Mouse (Mus musculus) MEL-GATA-1-ER (cell line): Measurements from ENCODE around the gene Pla1a.

ENCODE experiments used
- DNase-seq: peaks from one replicate; pipeline ENCODE4 v3.0.0-alpha.2; 2012; ENCODE audit warnings: low read depth; ENCODE audit errors: extremely low read depth

Gene Pla1a

DNA sequence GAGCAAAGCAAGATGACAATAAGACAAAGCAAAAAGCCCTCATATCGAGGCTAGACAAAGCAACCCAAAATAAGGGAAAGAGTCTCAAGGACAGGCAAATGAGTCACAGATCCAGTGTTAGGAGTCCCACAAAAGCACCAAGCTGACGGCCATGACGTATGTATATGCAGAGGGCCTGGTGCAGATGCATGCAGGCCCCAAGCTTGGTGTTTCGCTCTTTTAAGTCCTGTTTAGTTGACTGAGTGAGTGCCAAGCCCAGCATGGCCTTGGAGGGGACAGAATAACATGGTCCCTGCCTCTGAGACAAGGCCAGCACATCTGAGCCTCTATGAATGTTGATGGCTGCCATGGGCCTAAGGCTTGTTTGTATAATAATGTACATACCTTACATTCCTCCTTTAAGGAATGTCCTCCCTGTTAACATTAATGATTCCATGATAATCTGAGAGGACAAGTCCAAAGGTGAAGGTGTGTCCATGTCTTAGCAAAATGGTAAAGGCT lies 1.4 kb upstream of the Pla1a start:
- DNase-seq, result no peak

DNA sequence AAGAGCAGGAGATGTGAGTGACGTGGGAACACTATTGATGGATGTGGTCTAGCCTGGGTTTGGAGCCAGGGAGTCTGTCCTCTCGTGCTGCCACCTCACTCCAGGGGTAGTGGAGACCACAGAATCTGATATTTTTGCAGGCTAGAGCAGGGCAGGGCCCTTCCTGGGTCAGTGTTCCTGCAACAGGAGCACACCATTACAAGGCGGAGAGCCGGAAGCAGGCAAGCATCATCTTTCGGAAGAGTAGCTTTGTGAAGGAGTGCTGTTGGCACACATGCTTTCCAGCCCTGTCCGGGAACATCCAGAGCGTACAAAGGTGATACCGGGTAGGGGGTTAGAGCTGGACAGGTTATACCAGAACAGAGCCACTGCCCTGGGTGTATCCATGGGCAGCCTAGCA lies 569 bp upstream of the Pla1a start:
- no peak for DNase-seq

GRCm38 (mm10) chr16:38431446-38432185 lies 1.3 kb downstream of the Pla1a start:
- DNase-seq, result no peak

DNA sequence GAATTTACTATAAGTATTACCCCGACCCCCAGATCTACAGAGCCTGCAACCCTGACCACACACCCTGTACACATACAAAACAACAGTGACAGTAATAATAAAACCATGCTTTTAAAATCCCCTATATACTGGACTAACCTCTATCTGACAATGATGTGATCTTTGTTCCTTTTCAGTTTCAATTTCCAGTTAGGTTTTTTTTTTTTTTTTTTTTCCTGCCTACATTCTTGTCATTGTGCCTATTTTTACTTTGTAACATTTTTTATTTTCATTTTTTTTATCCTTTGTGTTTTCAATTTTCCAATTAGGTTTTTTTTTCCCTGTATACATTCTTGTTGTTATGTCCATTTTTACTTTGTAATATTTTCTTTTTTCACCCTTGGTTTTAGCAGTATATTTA lies 7.1 kb downstream of the Pla1a start:
- DNase-seq, result no peak

DNA sequence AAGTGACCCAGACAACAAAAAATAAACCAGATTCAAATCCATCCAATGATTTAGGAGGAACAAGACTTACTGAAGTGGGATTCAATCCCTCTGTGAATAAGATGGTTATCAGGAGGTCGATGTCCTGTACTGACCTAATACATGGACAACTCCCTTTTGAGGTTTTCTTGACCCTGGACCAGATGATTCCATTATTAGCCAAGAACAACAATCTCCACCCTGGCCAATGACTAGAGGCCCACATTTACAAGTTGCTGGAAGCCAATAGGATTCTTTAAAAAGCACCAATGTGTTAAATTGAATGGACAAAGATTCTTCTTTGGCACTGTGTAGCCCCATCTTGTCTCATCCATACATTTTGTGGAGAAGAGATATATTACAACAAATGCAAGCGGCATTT lies 7.6 kb downstream of the Pla1a start:
- DNase-seq, result no peak

DNA sequence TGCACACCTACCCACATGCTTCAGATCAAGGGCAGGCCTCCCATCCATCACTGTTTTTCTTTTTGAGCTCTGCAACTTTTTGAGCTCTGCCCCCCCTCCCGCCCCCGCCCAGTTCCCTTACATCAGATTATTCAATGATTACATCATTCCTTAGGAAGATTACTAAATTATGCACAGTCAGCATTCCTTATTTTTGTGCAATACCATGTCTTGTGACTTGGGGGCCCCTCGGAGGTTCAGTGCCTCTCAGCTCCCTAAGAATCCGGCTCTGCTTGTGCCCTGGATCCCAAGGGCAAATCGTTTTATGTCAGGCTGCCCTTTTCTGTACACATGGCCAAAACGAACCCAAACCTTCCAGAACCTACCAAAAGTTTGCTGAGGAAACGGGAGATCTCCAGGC lies 18.0 kb downstream of the Pla1a start:
- no peak for DNase-seq

DNA sequence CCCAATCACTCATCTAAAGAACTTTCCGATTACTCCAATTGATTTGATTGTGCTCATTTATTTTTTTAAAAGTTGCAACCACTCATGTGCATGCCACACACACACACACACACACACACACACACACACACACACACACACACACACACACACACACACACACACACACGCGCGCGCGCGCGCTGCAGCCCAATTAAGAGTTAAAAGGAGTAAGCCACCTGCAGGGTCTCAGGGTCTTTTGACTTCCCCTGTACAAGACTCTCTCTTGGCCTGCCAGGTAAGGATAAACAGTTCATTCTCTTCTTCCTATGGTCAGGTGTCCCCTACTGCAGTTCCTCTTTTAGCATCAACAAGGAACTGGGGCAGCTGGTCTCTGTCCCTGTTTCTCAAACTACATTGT lies 24.5 kb downstream of the Pla1a start:
- no peak for DNase-seq

DNA sequence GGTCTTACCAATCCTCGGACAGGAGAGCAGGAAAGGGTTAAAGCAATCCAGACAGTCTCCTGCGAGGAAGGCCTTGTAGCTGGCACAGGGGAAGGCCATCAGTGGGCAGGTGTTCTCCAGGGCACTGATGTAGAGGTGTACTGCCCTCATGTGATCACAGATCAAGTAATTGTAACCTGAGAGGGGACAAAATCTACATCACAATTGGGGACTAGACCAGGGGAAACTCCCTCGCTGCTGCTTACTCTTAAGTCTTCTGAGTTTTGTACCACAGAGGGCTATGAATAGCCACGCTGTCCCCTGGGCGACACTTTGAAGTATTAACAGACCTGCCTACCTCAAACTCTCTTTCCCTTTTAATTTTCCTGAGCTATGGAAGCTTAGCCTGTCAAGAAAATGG lies 25.4 kb downstream of the Pla1a start:
- DNase-seq, result no peak

- no peak for DNase-seq
These were observed 26.2 kb downstream of the Pla1a start for GRCm38 (mm10) chr16:38406708-38407107.

- no peak for DNase-seq
These were observed 26.7 kb downstream of the Pla1a start for GRCm38 (mm10) chr16:38406293-38406692.

- no peak for DNase-seq
These were observed 29.3 kb downstream of the Pla1a start for GRCm38 (mm10) chr16:38403639-38404038.

- DNase-seq, result no peak
These were observed 31.5 kb downstream of the Pla1a start for GRCm38 (mm10) chr16:38401468-38401867.

DNA sequence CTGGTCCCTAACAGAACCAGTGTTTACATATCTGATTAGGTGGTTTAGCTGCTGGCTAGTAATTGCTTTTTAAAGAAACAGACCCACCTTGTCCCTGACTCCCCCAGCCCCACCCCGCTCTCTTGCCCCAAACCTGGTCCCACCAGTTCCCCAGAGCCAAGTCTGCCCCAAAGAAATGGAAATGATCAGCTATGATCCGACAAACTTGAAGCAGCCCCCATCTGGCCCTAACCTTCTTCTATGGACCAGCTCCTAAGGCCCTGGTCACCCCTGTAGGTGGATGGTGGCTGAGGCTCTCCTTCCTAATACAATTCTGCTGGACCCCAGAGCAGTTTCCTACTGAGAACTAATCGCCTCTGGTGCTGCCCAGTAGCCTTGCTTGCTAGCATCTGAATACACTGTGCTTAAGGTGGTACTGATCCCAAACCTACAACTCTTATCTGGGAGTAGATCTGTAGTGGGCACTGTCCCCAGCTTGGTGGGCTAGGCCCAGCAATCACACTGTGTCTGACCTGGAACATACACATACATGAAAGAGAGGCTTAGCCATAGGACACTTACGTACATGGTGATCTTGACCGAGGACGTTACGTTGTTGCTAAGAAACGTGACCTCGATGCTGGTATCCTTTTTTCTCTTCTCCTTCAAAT lies 32.5 kb downstream of the Pla1a start:
- DNase-seq, result no peak

DNA sequence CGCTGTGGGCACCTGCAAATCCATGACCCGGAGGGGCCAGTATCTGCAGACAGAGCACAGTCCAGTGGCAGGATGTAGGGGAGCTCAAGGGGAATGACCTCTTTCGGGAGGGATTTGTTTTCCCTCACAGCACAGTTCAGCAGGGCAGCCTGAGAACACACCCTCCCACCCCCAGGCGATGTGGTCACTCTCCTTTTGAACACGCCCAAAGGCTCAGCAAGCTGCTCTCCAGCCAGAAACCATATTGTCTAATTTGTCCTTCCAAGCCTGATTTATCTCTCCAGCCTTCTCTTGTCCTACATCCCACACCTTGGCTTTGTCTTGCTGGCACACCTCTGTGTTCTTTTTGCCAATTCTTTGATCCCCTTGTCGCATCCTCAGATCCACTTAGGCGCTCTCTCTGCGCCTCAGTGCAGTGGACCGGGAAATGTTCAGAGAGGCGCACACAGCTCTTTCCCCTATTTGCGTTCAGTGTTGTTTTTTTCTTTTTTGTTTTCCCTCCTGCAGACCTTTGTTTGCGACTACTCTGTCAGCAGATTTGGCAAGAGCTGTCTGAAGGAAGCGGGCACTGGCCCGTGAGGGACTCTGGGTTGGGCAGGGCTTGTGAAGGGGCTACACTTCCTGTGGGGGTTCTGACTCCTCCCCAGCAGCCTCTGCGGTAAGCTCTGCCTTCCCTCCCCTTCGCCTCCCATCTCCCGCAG lies 33.3 kb downstream of the Pla1a start:
- no peak for DNase-seq

GRCm38 (mm10) chr16:38399076-38399475 lies 33.9 kb downstream of the Pla1a start:
- DNase-seq, result no peak

GRCm38 (mm10) chr16:38398266-38398665 lies 34.7 kb downstream of the Pla1a start:
- no peak for DNase-seq

DNA sequence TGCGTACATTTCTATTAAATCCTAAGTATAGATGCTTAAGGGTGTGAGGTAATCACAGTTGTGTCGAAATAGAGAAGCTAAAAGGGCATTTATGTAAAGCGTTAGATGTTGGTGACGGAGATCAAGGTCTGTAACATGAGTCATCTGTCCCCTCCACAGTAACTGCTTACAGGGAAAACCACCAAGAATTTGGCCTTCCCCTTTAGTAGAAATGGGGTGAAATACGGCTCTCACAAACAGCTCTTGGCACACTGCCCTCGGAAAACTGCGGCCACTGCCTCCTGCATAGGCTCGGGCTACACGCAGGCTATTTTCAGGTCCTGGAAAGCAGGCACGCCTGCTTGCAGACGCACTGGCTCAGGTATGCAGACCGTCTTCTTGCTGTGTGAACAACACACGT lies 36.8 kb downstream of the Pla1a start:
- DNase-seq, result no peak

GRCm38 (mm10) chr16:38395060-38395730 lies 37.8 kb downstream of the Pla1a start:
- DNase-seq, result no peak

DNA sequence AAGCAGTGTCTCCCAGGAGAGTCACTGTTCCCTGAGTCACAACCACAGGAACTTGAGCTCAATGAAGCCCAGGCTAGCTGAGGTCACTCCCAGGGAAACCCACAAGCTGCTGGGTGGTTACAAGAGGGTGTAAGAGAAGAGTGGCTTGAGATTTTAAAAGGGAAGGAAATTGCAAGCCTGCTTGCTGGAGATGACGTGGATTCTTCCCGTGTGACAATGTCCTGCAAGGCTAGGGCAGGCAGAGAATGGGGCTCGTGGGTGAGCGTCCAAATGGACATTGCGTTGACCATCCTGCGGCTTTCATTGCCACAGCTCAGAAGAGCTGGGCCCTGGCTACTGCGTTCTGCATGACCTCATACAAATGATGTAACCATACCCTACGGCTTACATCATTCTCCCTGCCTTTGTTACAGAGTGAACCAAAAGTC lies 38.7 kb downstream of the Pla1a start:
- no peak for DNase-seq

GRCm38 (mm10) chr16:38392126-38392894 lies 40.6 kb downstream of the Pla1a start:
- no peak for DNase-seq

GRCm38 (mm10) chr16:38390322-38390721 lies 42.6 kb downstream of the Pla1a start:
- DNase-seq, result no peak
